Mouse (Mus musculus) heart, embryonic 12.5 days (tissue): Measurements from ENCODE around the gene Bcr. TPM values are rescaled to one million over a fixed set of nuclear protein-coding genes. Genes with fewer than 3 reads are reported as not detected.

Experiments
- ATAC-seq: fragments of 200-750 bp; cut with Nextera tagmentation; 2 replicates; pipeline ENCODE4 v1.8.0; 2017; ENCODE audit warnings: moderate TSS enrichment, moderate library complexity; ENCODE audit not compliant: insufficient number of reproducible peaks, low FRiP score
- H3K27ac ChIP-seq: fragments of 300-500 bp; sonication (generic); 2 replicates; pipeline ENCODE4 v1.5.1; 2016; ENCODE audit warnings: mild to moderate bottlenecking, moderate library complexity; ENCODE audit not compliant: poor library complexity, severe bottlenecking
- H3K27me3 ChIP-seq: fragments of 300-500 bp; sonication (generic); replicated peaks from 2 replicates; pipeline ENCODE4 v1.6.1; 2016; ENCODE audit warnings: mild to moderate bottlenecking, moderate library complexity
- H3K36me3 ChIP-seq: fragments of 300-500 bp; sonication (generic); 2 replicates; pipeline ENCODE4 v1.6.1; 2016; ENCODE audit warnings: mild to moderate bottlenecking, moderate library complexity
- H3K4me1 ChIP-seq: fragments of 300-500 bp; sonication (generic); replicated peaks from 2 replicates; pipeline ENCODE4 v1.6.1; 2016; ENCODE audit warnings: mild to moderate bottlenecking
- H3K4me2 ChIP-seq: fragments of 300-500 bp; sonication (generic); 2 replicates; pipeline ENCODE4 v1.6.1; 2016; ENCODE audit warnings: mild to moderate bottlenecking, moderate library complexity
- H3K4me3 ChIP-seq: fragments of 300-500 bp; sonication (generic); 2 replicates; pipeline ENCODE4 v1.5.1; 2016; ENCODE audit warnings: mild to moderate bottlenecking
- H3K9ac ChIP-seq: fragments of 300-500 bp; sonication (generic); 2 replicates; pipeline ENCODE4 v1.6.1; 2016; ENCODE audit warnings: mild to moderate bottlenecking, moderate library complexity
- H3K9me3 ChIP-seq: fragments of 300-500 bp; sonication (generic); replicated peaks from 2 replicates; pipeline ENCODE4 v1.6.1; 2016; ENCODE audit warnings: mild to moderate bottlenecking, moderate library complexity
- WGBS: fragments of 180-500 bp; shearing (Covaris S2); methylation state at CpG from one replicate; pipeline ENCODE4 v1.1.7; 2016; 5-methylcytosine and 5-hydroxymethylcytosine counted together
- polyA plus RNA-seq: library from polyadenylated mRNA; unstranded; fragments of >200 nt; fragmentation: Nextera tagmentation; extraction: Ambion mirVana; gene quantifications from 2 replicates; pipeline ENCODE4 v1.2.1, GENCODE M21; 2016

The Bcr gene
- polyA plus RNA-seq, 1 experiment from 2014 or later: 21.9 TPM

- 62% methylated on average over 8 of the region's 8 CpGs for WGBS
- Histone ChIP-seq H3K27me3 (no peaks in the 10 kb centered on the region), H3K9ac (no peak overlapping the region), H3K36me3 (peaks cover 51% of the 10 kb centered on the region), H3K4me3 (no peak overlapping the region), H3K9me3 (no peaks in the 10 kb centered on the region; the same call in none of the 2 replicates), H3K4me1 (peaks cover 3% of the 10 kb centered on the region; the same call in 1 of the 2 replicates), H3K4me2 (no peak overlapping the region), H3K27ac (no peak overlapping the region)
- no peak for ATAC-seq
Measured at GRCm38 (mm10) chr10:75131625-75132024, 71.2 kb downstream of the Bcr start.

GRCm38 (mm10) chr10:75134861-75135517 lies 74.6 kb downstream of the Bcr start:
- H3K36me3 ChIP-seq: peaks cover 71% of the 10 kb centered on the region
- WGBS: 89% methylated on average over 15 of the region's 15 CpGs
- no peak for ATAC-seq

GRCm38 (mm10) chr10:75135518-75136162 lies 75.2 kb downstream of the Bcr start:
- Histone ChIP-seq H3K9me3 (no peaks in the 10 kb centered on the region; the same call in none of the 2 replicates), H3K4me1 (peaks cover 18% of the 10 kb centered on the region), H3K4me2 (no peak overlapping the region), H3K4me3 (no peak overlapping the region), H3K27me3 (no peaks in the 10 kb centered on the region), H3K9ac (no peak overlapping the region), H3K36me3 (peaks cover 76% of the 10 kb centered on the region), H3K27ac (no peak overlapping the region)
- 91% methylated on average over 21 of the region's 21 CpGs for WGBS
- ATAC-seq: no peak

More at GRCm38 (mm10) chr10:75134861-75135517, 74.6 kb downstream of the Bcr start:
- no peak overlapping the region for H3K27ac ChIP-seq
- H3K9me3 ChIP-seq: no peaks in the 10 kb centered on the region; the same call in none of the 2 replicates
- H3K4me3 ChIP-seq: no peak overlapping the region
- no peak overlapping the region for H3K9ac ChIP-seq
- peaks cover 18% of the 10 kb centered on the region for H3K4me1 ChIP-seq
- H3K4me2 ChIP-seq: no peak overlapping the region
- H3K27me3 ChIP-seq: no peaks in the 10 kb centered on the region

- ATAC-seq: peak; percentile 38
Measured at GRCm38 (mm10) chr10:75137148-75137547, 76.8 kb downstream of the Bcr start.

GRCm38 (mm10) chr10:75145221-75145620 lies 84.8 kb downstream of the Bcr start:
- no peak for ATAC-seq
- Histone ChIP-seq H3K9ac (no peak overlapping the region), H3K27me3 (peaks cover 36% of the 10 kb centered on the region), H3K9me3 (no peaks in the 10 kb centered on the region), H3K4me2 (no peak overlapping the region), H3K4me1 (peaks cover 10% of the 10 kb centered on the region), H3K36me3 (peaks cover 64% of the 10 kb centered on the region), H3K27ac (no peak overlapping the region), H3K4me3 (no peak overlapping the region)
- 70% methylated on average over 17 of the region's 17 CpGs for WGBS

More at GRCm38 (mm10) chr10:75137148-75137547, 76.8 kb downstream of the Bcr start:
- no peak overlapping the region for H3K4me2 ChIP-seq
- H3K27ac ChIP-seq: peak overlapping the region; percentile 33
- peaks cover 15% of the 10 kb centered on the region for H3K4me1 ChIP-seq
- H3K36me3 ChIP-seq: peaks cover 82% of the 10 kb centered on the region
- H3K9ac ChIP-seq: no peak overlapping the region
- 66% methylated on average over 3 of the region's 3 CpGs for WGBS
- H3K4me3 ChIP-seq: no peak overlapping the region
- no peaks in the 10 kb centered on the region; the same call in none of the 2 replicates for H3K9me3 ChIP-seq
- H3K27me3 ChIP-seq: no peaks in the 10 kb centered on the region

GRCm38 (mm10) chr10:75146001-75146400 lies 85.6 kb downstream of the Bcr start:
- H3K9ac ChIP-seq: no peak overlapping the region
- peaks cover 57% of the 10 kb centered on the region for H3K36me3 ChIP-seq
- no peaks in the 10 kb centered on the region for H3K9me3 ChIP-seq
- H3K4me2 ChIP-seq: no peak overlapping the region
- H3K27ac ChIP-seq: no peak overlapping the region
- peaks cover 39% of the 10 kb centered on the region for H3K27me3 ChIP-seq
- no peak for ATAC-seq
- WGBS: 79% methylated on average over 4 of the region's 4 CpGs
- H3K4me3 ChIP-seq: no peak overlapping the region
- H3K4me1 ChIP-seq: peaks cover 16% of the 10 kb centered on the region

- Histone ChIP-seq H3K27me3 (peaks cover 39% of the 10 kb centered on the region), H3K36me3 (peaks cover 52% of the 10 kb centered on the region), H3K4me3 (no peak overlapping the region), H3K9ac (no peak overlapping the region), H3K9me3 (no peaks in the 10 kb centered on the region), H3K4me1 (peaks cover 18% of the 10 kb centered on the region), H3K27ac (no peak overlapping the region), H3K4me2 (no peak overlapping the region)
- 89% methylated on average over 10 of the region's 10 CpGs for WGBS
- ATAC-seq: no peak
Measured at GRCm38 (mm10) chr10:75146619-75147018, 86.2 kb downstream of the Bcr start.

- no peak overlapping the region for H3K4me2 ChIP-seq
- no peaks in the 10 kb centered on the region for H3K9me3 ChIP-seq
- peaks cover 18% of the 10 kb centered on the region for H3K4me1 ChIP-seq
- H3K36me3 ChIP-seq: peaks cover 48% of the 10 kb centered on the region
- no peak overlapping the region for H3K4me3 ChIP-seq
- ATAC-seq: no peak
- no peak overlapping the region for H3K27ac ChIP-seq
- WGBS: 32% methylated on average over 6 of the region's 6 CpGs
- H3K27me3 ChIP-seq: peaks cover 39% of the 10 kb centered on the region
- H3K9ac ChIP-seq: no peak overlapping the region
Measured at GRCm38 (mm10) chr10:75148295-75148694, 87.9 kb downstream of the Bcr start.

GRCm38 (mm10) chr10:75150361-75150760 lies 90.0 kb downstream of the Bcr start:
- Histone ChIP-seq H3K4me3 (no peak overlapping the region), H3K27me3 (peaks cover 39% of the 10 kb centered on the region), H3K9ac (no peak overlapping the region), H3K4me1 (peaks cover 18% of the 10 kb centered on the region), H3K9me3 (no peaks in the 10 kb centered on the region), H3K36me3 (peaks cover 49% of the 10 kb centered on the region), H3K4me2 (no peak overlapping the region), H3K27ac (no peak overlapping the region)
- no peak for ATAC-seq
- 82% methylated on average over 5 of the region's 5 CpGs for WGBS

- H3K4me3 ChIP-seq: no peak overlapping the region
- H3K9me3 ChIP-seq: no peaks in the 10 kb centered on the region
- ATAC-seq: peak; percentile 55
- H3K4me2 ChIP-seq: no peak overlapping the region
- peaks cover 18% of the 10 kb centered on the region for H3K4me1 ChIP-seq
- no peak overlapping the region for H3K27ac ChIP-seq
- H3K9ac ChIP-seq: no peak overlapping the region
- peaks cover 49% of the 10 kb centered on the region for H3K36me3 ChIP-seq
- H3K27me3 ChIP-seq: peaks cover 33% of the 10 kb centered on the region
Measured at GRCm38 (mm10) chr10:75151311-75151710, 90.9 kb downstream of the Bcr start.

- Histone ChIP-seq H3K4me1 (no peaks in the 10 kb centered on the region), H3K4me2 (no peak overlapping the region), H3K9ac (no peak overlapping the region), H3K4me3 (no peak overlapping the region), H3K9me3 (no peaks in the 10 kb centered on the region), H3K27ac (no peak overlapping the region), H3K27me3 (no peaks in the 10 kb centered on the region), H3K36me3 (peaks cover 75% of the 10 kb centered on the region)
- WGBS: 89% methylated on average over 6 of the region's 6 CpGs
- ATAC-seq: no peak
Measured at GRCm38 (mm10) chr10:75156835-75157234, 96.4 kb downstream of the Bcr start.
